Mouse (Mus musculus): ENCODE measurements around the gene Slc29a1. TPM values are rescaled to one million over a fixed set of nuclear protein-coding genes. Genes with fewer than 3 reads are reported as not detected.

The Slc29a1 gene
- total RNA-seq, 1 experiment = 321 TPM

- Histone ChIP-seq H3K4me3 (ENCODE audit: insufficient read depth in 1 of 2, low read depth in 1 of 2, low read length in 2 of 2, poor library complexity in 1 of 2, severe bottlenecking in 1 of 2) (no peak overlapping the region), H3K9ac (ENCODE audit: insufficient read depth, low read depth, low read length, poor library complexity, severe bottlenecking) (no peak overlapping the region), H3K9me3 (ENCODE audit: control insufficient read depth, insufficient read depth, low read depth, low read length) (no peaks in the 10 kb centered on the region), H3K27ac (ENCODE audit: insufficient read depth, low read depth, low read length, poor library complexity, severe bottlenecking) (no peak overlapping the region), H3K36me3 (ENCODE audit: control insufficient read depth, insufficient read depth, low read length, poor library complexity, severe bottlenecking) (peaks cover 27% of the 10 kb centered on the region), H3K4me1 (ENCODE audit: control insufficient read depth in 2 of 2, insufficient read depth in 2 of 2, low read length in 2 of 2, poor library complexity in 1 of 2) (peaks cover 7 to 40% of the 10 kb centered on the region in 2 experiments)
- TF ChIP-seq MAFK (IDR thresholded peaks at IDR 0.05; ENCODE audit: insufficient read depth, low read depth, low read length) = no peak
- TF ChIP-seq ZNF384 (IDR thresholded peaks at IDR 0.05; ENCODE audit: low read depth, low read length) = no peak
- TF ChIP-seq ZC3H11A (IDR thresholded peaks at IDR 0.05; ENCODE audit: borderline replicate concordance, low read depth, low read length) = no peak
- no peak for TF ChIP-seq HCFC1 (IDR thresholded peaks at IDR 0.05; ENCODE audit: borderline replicate concordance, insufficient read depth, low read length)
- no peak for TF ChIP-seq CHD2 (IDR thresholded peaks at IDR 0.05; ENCODE audit: low read depth, low read length)
- DNase-seq (ENCODE audit: low read depth, low spot score) = no peak
- in situ Hi-C loops (cut with MboI; ENCODE audit: low sequenced_read_pairs in 2 of 2, unreplicated experiment in 2 of 2) = no loop called here
These were observed 16.6 kb downstream of the Slc29a1 start for GRCm38 (mm10) chr17:45582715-45583355.

GRCm38 (mm10) chr17:45582188-45582587 is 17.2 kb downstream of the Slc29a1 start:
- Histone ChIP-seq H3K4me3 (ENCODE audit: insufficient read depth in 1 of 2, low read depth in 1 of 2, low read length in 2 of 2, poor library complexity in 1 of 2, severe bottlenecking in 1 of 2) (no peak overlapping the region), H3K27ac (ENCODE audit: insufficient read depth, low read depth, low read length, poor library complexity, severe bottlenecking) (no peak overlapping the region), H3K36me3 (ENCODE audit: control insufficient read depth, insufficient read depth, low read length, poor library complexity, severe bottlenecking) (peaks cover 23% of the 10 kb centered on the region), H3K9me3 (ENCODE audit: control insufficient read depth, insufficient read depth, low read depth, low read length) (no peaks in the 10 kb centered on the region), H3K9ac (ENCODE audit: insufficient read depth, low read depth, low read length, poor library complexity, severe bottlenecking) (no peak overlapping the region), H3K4me1 (ENCODE audit: control insufficient read depth in 2 of 2, insufficient read depth in 2 of 2, low read length in 2 of 2, poor library complexity in 1 of 2) (peaks cover 7 to 42% of the 10 kb centered on the region in 2 experiments)
- in situ Hi-C loops (cut with MboI; ENCODE audit: low sequenced_read_pairs in 2 of 2, unreplicated experiment in 2 of 2) = no loop called here
- no peak for DNase-seq (ENCODE audit: low read depth, low spot score)
- TF ChIP-seq CHD2 (IDR thresholded peaks at IDR 0.05; ENCODE audit: low read depth, low read length) (no peak), ZC3H11A (IDR thresholded peaks at IDR 0.05; ENCODE audit: borderline replicate concordance, low read depth, low read length) (no peak), ZNF384 (IDR thresholded peaks at IDR 0.05; ENCODE audit: low read depth, low read length) (no peak), MAFK (IDR thresholded peaks at IDR 0.05; ENCODE audit: insufficient read depth, low read depth, low read length) (no peak), HCFC1 (IDR thresholded peaks at IDR 0.05; ENCODE audit: borderline replicate concordance, insufficient read depth, low read length) (no peak)

GRCm38 (mm10) chr17:45581567-45581983 is 17.8 kb downstream of the Slc29a1 start:
- Histone ChIP-seq H3K4me3 (ENCODE audit: insufficient read depth in 1 of 2, low read depth in 1 of 2, low read length in 2 of 2, poor library complexity in 1 of 2, severe bottlenecking in 1 of 2) (no peak overlapping the region), H3K27ac (ENCODE audit: insufficient read depth, low read depth, low read length, poor library complexity, severe bottlenecking) (no peak overlapping the region)
- in situ Hi-C loops (cut with MboI; ENCODE audit: low sequenced_read_pairs in 2 of 2, unreplicated experiment in 2 of 2) = no loop called here

GRCm38 (mm10) chr17:45580958-45581477 is 18.4 kb downstream of the Slc29a1 start:
- Histone ChIP-seq H3K27ac (ENCODE audit: insufficient read depth, low read depth, low read length, poor library complexity, severe bottlenecking) (peak overlapping the region; percentile 46; the same call in 1 of the 2 replicates), H3K9me3 (ENCODE audit: control insufficient read depth, insufficient read depth, low read depth, low read length) (no peaks in the 10 kb centered on the region), H3K4me3 (ENCODE audit: insufficient read depth in 1 of 2, low read depth in 1 of 2, low read length in 2 of 2, poor library complexity in 1 of 2, severe bottlenecking in 1 of 2) (0 out of 4 replicates have a peak overlapping the region, but pooled peaks of 1 of the 2 experiments have one; percentile 22), H3K9ac (ENCODE audit: insufficient read depth, low read depth, low read length, poor library complexity, severe bottlenecking) (peak overlapping the region; percentile 62), H3K4me1 (ENCODE audit: control insufficient read depth in 2 of 2, insufficient read depth in 2 of 2, low read length in 2 of 2, poor library complexity in 1 of 2) (peaks cover 7 to 38% of the 10 kb centered on the region in 2 experiments), H3K36me3 (ENCODE audit: control insufficient read depth, insufficient read depth, low read length, poor library complexity, severe bottlenecking) (peaks cover 13% of the 10 kb centered on the region)
- in situ Hi-C loops (cut with MboI; ENCODE audit: low sequenced_read_pairs in 2 of 2, unreplicated experiment in 2 of 2) = no loop called here
- TF ChIP-seq ZNF384 (IDR thresholded peaks at IDR 0.05; ENCODE audit: low read depth, low read length) = no peak
- TF ChIP-seq CHD2 (IDR thresholded peaks at IDR 0.05; ENCODE audit: low read depth, low read length) = no peak
- TF ChIP-seq HCFC1 (IDR thresholded peaks at IDR 0.05; ENCODE audit: borderline replicate concordance, insufficient read depth, low read length) = no peak
- TF ChIP-seq MAFK (IDR thresholded peaks at IDR 0.05; ENCODE audit: insufficient read depth, low read depth, low read length) = no peak
- no peak for TF ChIP-seq ZC3H11A (IDR thresholded peaks at IDR 0.05; ENCODE audit: borderline replicate concordance, low read depth, low read length)
- DNase-seq (ENCODE audit: low read depth, low spot score) = no peak

More at GRCm38 (mm10) chr17:45581567-45581983, 17.8 kb downstream of the Slc29a1 start:
- DNase-seq (ENCODE audit: low read depth, low spot score) = no peak
- Histone ChIP-seq H3K36me3 (ENCODE audit: control insufficient read depth, insufficient read depth, low read length, poor library complexity, severe bottlenecking) (peaks cover 17% of the 10 kb centered on the region), H3K9ac (ENCODE audit: insufficient read depth, low read depth, low read length, poor library complexity, severe bottlenecking) (no peak overlapping the region), H3K4me1 (ENCODE audit: control insufficient read depth in 2 of 2, insufficient read depth in 2 of 2, low read length in 2 of 2, poor library complexity in 1 of 2) (peaks cover 7 to 42% of the 10 kb centered on the region in 2 experiments), H3K9me3 (ENCODE audit: control insufficient read depth, insufficient read depth, low read depth, low read length) (no peaks in the 10 kb centered on the region)
- TF ChIP-seq ZC3H11A (IDR thresholded peaks at IDR 0.05; ENCODE audit: borderline replicate concordance, low read depth, low read length) (0 out of 2 replicates have a peak, but pooled peaks have one; percentile 7), ZNF384 (IDR thresholded peaks at IDR 0.05; ENCODE audit: low read depth, low read length) (no peak), CHD2 (IDR thresholded peaks at IDR 0.05; ENCODE audit: low read depth, low read length) (no peak), HCFC1 (IDR thresholded peaks at IDR 0.05; ENCODE audit: borderline replicate concordance, insufficient read depth, low read length) (no peak)

Data from ES-E14 (cell line).